Mouse (Mus musculus): Measurements from ENCODE around the gene Gm9747. TPM values are rescaled to one million over a fixed set of nuclear protein-coding genes. Genes with fewer than 3 reads are reported as not detected.

Gm9747 gene
- polyA plus RNA-seq, 1 experiment from 2014 or later, result 18.6 TPM

DNA sequence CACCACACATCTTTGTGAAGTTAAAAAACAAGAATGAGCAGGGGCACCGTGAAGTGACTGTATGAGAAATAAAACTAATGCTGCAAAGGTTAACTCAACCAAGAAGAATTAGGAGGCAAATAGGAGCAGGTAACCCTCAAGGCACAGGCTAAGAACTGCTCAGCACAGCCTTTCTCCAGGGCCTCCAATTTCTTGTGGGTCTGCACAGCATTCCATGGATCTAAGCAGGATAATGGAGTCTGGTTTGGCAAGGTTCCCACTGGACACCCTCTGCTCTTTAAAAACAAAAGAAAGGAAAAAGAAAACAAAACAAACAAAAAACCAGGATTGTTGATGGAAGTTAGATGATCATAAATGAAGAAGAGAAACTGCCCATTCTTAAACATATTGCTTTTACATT is 11.4 kb upstream of the Gm9747 start:
- WGBS, result 63% methylated on average over 1 of the region's 1 CpGs
- Histone ChIP-seq H3K9ac (ENCODE audit: low read length) (no peak overlapping the region), H3K27ac (ENCODE audit: low read length) (no peak overlapping the region), H3K4me2 (ENCODE audit: low read depth, low read length) (no peak overlapping the region), H3K36me3 (ENCODE audit: control insufficient read depth, insufficient read depth, low read length) (no peaks in the 10 kb centered on the region), H3K4me1 (ENCODE audit: control insufficient read depth, insufficient read depth, low read length) (0 out of 2 replicates have a peak, but pooled peaks cover 5% of the 10 kb centered on the region), H3K9me3 (replicated peaks; ENCODE audit: control insufficient read depth, low read length) (no peaks in the 10 kb centered on the region), H3K27me3 (ENCODE audit: control insufficient read depth, insufficient read depth, low read length) (no peaks in the 10 kb centered on the region), H3K4me3 (replicated peaks; ENCODE audit: low read length) (no peak overlapping the region)
- no peak for ATAC-seq (ENCODE audit: insufficient read depth, low FRiP score)

DNA sequence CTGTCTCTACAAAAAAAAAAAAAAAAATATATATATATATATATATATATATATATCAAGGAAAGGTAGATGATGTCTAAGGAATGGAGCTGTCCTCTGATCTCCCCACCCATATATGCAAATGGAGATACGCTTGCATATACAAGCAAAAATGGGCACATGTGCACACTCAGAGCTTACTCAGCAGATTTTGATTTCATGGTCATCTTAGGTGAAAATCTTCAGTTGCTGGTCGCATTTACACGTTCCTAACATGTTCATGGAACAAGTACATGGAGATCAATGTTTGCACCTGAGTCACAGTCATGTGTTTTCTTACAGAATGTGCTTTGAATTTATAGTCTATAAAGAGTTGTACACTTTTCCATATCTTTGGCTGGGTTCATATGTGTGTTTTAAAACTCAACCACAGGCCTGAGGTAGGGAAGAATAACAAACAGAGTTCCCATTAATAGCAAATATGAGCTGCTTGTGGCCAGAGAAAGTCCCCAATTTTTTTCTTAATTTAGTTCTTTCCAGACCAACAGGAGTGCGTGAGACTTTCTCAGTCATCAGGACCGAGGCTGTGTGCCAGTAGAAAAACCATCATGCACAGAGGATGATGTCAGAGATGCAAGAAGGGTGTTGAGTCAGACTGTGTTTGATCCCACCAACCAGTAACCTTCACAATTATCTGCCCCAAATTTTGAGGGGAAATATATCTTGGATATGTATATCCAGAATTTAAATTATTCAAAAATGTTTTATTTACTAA is 9.7 kb upstream of the Gm9747 start:
- no peak for ATAC-seq (ENCODE audit: insufficient read depth, low FRiP score)
- H3K27me3 ChIP-seq (ENCODE audit: control insufficient read depth, insufficient read depth, low read length), result no peaks in the 10 kb centered on the region
- H3K4me2 ChIP-seq (ENCODE audit: low read depth, low read length), result no peak overlapping the region
- no peaks in the 10 kb centered on the region for H3K9me3 ChIP-seq (replicated peaks; ENCODE audit: control insufficient read depth, low read length)
- 93% methylated on average over 5 of the region's 5 CpGs for WGBS
- H3K36me3 ChIP-seq (ENCODE audit: control insufficient read depth, insufficient read depth, low read length), result no peaks in the 10 kb centered on the region
- H3K9ac ChIP-seq (ENCODE audit: low read length), result no peak overlapping the region
- H3K4me1 ChIP-seq (ENCODE audit: control insufficient read depth, insufficient read depth, low read length), result 0 out of 2 replicates have a peak, but pooled peaks cover 5% of the 10 kb centered on the region
- no peak overlapping the region for H3K4me3 ChIP-seq (replicated peaks; ENCODE audit: low read length)
- no peak overlapping the region for H3K27ac ChIP-seq (ENCODE audit: low read length)

DNA sequence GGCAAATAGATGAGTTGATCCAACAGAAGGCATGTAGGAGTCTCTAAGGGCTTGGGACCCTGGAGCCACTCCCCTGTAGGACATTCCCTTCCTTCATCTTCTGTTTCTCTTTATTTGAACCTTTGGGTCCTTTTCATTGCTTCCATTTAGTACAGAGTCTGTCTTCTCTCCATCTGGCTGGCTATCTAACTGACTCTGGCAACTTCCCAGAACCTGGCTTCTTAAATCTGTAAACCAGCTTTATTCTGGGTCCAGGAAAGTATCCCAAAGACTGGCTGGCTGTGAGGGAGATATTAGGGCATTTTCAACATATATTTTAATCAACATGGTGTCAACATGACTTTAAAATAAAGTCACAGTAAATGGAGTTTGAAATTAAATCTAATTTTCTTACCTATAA is 4.1 kb upstream of the Gm9747 start:
- Histone ChIP-seq H3K36me3 (ENCODE audit: control insufficient read depth, insufficient read depth, low read length) (no peaks in the 10 kb centered on the region), H3K4me1 (ENCODE audit: control insufficient read depth, insufficient read depth, low read length) (no peaks in the 10 kb centered on the region), H3K9ac (ENCODE audit: low read length) (no peak overlapping the region), H3K4me3 (replicated peaks; ENCODE audit: low read length) (no peak overlapping the region), H3K4me2 (ENCODE audit: low read depth, low read length) (no peak overlapping the region), H3K27me3 (ENCODE audit: control insufficient read depth, insufficient read depth, low read length) (no peaks in the 10 kb centered on the region), H3K9me3 (replicated peaks; ENCODE audit: control insufficient read depth, low read length) (no peaks in the 10 kb centered on the region), H3K27ac (ENCODE audit: low read length) (no peak overlapping the region)
- ATAC-seq (ENCODE audit: insufficient read depth, low FRiP score), result no peak

DNA sequence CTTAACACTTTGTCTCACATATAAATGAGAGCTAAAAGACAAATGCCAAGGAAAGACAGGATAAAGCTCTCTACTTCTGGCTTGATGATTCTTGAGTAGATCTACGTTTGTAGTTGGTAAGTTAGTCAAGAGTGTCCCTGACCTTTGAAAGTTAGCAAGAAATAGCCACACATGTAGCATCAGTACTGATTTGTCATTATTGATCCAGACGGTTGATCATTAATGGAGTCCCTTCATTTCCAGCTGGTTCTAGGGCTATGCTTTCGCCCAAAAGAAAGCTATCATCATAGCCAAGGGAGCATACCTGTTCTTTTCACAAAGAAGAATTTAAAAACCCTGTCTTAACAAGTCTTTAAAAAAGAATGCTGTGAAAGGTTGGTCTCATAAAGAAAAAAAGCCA is 1.7 kb downstream of the Gm9747 start:
- Histone ChIP-seq H3K9me3 (replicated peaks; ENCODE audit: control insufficient read depth, low read length) (no peaks in the 10 kb centered on the region), H3K4me1 (ENCODE audit: control insufficient read depth, insufficient read depth, low read length) (no peaks in the 10 kb centered on the region), H3K36me3 (ENCODE audit: control insufficient read depth, insufficient read depth, low read length) (peaks cover 6% of the 10 kb centered on the region; the same call in 1 of the 2 replicates), H3K4me3 (replicated peaks; ENCODE audit: low read length) (no peak overlapping the region), H3K27ac (ENCODE audit: low read length) (no peak overlapping the region), H3K27me3 (ENCODE audit: control insufficient read depth, insufficient read depth, low read length) (no peaks in the 10 kb centered on the region), H3K9ac (ENCODE audit: low read length) (no peak overlapping the region), H3K4me2 (ENCODE audit: low read depth, low read length) (no peak overlapping the region)
- 79% methylated on average over 3 of the region's 3 CpGs for WGBS
- ATAC-seq (ENCODE audit: insufficient read depth, low FRiP score), result no peak

DNA sequence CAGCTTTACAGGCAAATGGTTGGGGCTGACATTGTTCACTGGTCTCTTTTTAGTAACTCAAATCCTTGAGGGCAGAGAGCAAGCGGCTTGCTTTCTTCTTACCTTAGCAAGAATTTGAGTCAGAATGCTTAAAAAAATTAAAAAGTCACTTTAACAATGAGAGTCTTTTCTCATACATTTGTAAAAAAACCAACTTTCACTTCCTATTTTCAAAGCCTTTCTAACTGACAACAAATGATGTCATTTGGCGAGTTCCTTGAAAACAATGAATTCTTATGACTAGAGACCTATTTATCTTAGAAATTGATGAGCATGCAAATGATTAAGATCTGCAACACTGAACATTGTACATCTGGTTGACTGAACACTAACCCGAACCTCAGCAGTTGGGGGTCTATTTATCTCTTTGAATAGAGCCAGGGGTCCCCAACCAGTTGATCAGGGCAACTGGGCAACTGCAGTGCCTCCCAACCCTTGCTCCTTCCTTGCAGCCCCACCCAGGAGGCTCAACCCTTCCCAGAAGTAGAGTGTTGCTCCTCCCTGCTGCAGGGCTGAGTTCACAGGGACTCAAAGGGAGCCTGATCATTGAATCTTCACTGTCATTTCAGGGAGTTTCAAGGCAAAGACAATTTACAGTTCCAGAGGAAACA is 2.7 kb downstream of the Gm9747 start:
- Histone ChIP-seq H3K4me3 (replicated peaks; ENCODE audit: low read length) (no peak overlapping the region), H3K27ac (ENCODE audit: low read length) (no peak overlapping the region), H3K9ac (ENCODE audit: low read length) (no peak overlapping the region), H3K36me3 (ENCODE audit: control insufficient read depth, insufficient read depth, low read length) (peaks cover 6% of the 10 kb centered on the region; the same call in 1 of the 2 replicates), H3K4me1 (ENCODE audit: control insufficient read depth, insufficient read depth, low read length) (no peaks in the 10 kb centered on the region), H3K9me3 (replicated peaks; ENCODE audit: control insufficient read depth, low read length) (no peaks in the 10 kb centered on the region), H3K4me2 (ENCODE audit: low read depth, low read length) (no peak overlapping the region), H3K27me3 (ENCODE audit: control insufficient read depth, insufficient read depth, low read length) (no peaks in the 10 kb centered on the region)
- 85% methylated on average over 3 of the region's 3 CpGs for WGBS
- ATAC-seq (ENCODE audit: insufficient read depth, low FRiP score), result no peak

DNA sequence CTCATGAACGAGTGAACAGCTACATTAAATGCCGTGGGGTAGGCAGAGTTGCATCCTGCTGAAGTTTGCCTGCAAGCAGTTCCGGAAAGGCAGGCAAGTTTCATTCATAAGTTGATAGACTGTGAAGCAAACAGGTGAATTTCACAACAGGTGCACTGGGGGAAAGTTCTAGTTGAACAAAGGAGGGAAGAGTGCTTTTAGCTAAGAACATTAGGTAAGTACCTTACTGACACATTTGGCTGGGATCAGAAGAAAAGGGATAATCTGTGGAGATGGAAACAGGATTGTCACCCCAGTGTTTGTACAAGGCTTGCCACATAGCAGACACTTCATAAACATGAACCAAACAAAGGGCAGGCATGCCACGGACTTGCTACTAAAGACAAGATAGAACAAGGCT is 5.3 kb downstream of the Gm9747 start:
- WGBS, result 71% methylated on average over 4 of the region's 4 CpGs
- Histone ChIP-seq H3K9me3 (replicated peaks; ENCODE audit: control insufficient read depth, low read length) (no peaks in the 10 kb centered on the region), H3K27ac (ENCODE audit: low read length) (no peak overlapping the region), H3K4me2 (ENCODE audit: low read depth, low read length) (no peak overlapping the region), H3K36me3 (ENCODE audit: control insufficient read depth, insufficient read depth, low read length) (peaks cover 6% of the 10 kb centered on the region; the same call in 1 of the 2 replicates), H3K27me3 (ENCODE audit: control insufficient read depth, insufficient read depth, low read length) (no peaks in the 10 kb centered on the region), H3K9ac (ENCODE audit: low read length) (no peak overlapping the region), H3K4me1 (ENCODE audit: control insufficient read depth, insufficient read depth, low read length) (no peaks in the 10 kb centered on the region), H3K4me3 (replicated peaks; ENCODE audit: low read length) (no peak overlapping the region)
- ATAC-seq (ENCODE audit: insufficient read depth, low FRiP score), result no peak

DNA sequence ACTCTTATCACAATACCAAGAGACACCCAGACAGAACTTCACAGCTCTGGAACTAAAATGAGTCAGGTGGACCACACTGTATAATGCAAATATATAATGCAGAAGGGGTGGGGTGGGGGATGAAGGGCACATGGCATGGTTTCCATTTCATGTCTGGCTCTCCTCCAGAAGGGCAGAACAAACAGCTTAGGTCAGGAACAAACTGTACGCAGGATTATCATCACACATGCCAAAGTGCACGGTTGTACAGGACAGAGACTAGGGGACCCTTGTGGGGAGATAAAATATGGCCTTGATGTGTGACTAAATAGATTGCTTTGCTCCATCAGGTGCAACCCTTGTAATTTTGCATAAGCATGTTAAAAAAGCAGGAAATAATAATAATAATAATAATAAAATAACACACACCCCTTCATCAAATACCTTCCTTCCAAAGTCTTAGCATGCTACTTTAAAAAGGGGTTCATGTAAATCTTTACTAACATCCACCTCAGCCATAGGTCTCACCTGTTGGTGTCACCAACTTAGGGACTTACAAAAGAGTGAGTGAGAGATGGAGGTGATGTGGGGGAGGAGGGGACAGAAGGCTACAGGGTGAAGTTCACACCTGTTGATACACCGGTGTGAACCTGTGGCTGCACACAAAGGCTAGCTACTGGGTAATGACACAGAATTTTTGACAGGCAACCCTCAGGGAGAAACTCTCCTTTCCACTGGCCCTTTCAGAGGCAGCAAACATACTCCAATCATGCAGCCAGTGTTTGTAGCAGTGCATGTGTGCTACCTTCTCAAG is 6.7 kb downstream of the Gm9747 start:
- peak; percentile 58; the same call in 1 of the 2 replicates for ATAC-seq (ENCODE audit: insufficient read depth, low FRiP score)
- Histone ChIP-seq H3K4me2 (ENCODE audit: low read depth, low read length) (no peak overlapping the region), H3K36me3 (ENCODE audit: control insufficient read depth, insufficient read depth, low read length) (peaks cover 6% of the 10 kb centered on the region; the same call in 1 of the 2 replicates), H3K27ac (ENCODE audit: low read length) (no peak overlapping the region), H3K9me3 (replicated peaks; ENCODE audit: control insufficient read depth, low read length) (no peaks in the 10 kb centered on the region), H3K4me3 (replicated peaks; ENCODE audit: low read length) (no peak overlapping the region), H3K9ac (ENCODE audit: low read length) (no peak overlapping the region), H3K4me1 (ENCODE audit: control insufficient read depth, insufficient read depth, low read length) (no peaks in the 10 kb centered on the region), H3K27me3 (ENCODE audit: control insufficient read depth, insufficient read depth, low read length) (no peaks in the 10 kb centered on the region)
- whole genome bisulfite sequencing, result 56% methylated on average over 3 of the region's 3 CpGs

DNA sequence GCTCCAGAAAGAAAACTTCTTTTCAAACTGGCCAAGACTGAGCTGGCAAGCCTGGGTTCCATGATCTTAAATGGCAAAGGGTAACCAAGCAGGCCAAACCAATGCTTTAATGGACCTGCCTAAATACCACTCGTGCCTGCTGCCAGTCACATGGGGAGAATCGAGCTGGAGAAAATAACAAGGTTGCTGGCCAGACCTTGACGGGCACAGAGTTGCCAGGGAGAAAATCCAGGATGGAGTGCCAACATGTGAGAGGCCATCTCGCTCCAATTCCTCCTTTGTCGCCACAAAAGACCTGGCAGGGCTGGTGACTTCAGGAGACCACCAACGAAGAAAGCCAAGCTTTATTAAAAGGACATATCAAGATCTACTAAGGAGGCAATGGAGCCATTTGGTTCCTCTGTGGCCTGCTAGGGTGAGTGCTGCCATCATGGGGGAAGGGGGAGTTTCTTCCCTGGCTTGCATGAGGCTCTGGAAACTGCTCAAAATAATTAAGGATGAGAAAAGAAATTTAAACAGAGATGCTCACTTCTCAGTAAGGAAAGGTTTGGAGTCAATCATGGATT is 10.4 kb downstream of the Gm9747 start:
- no peaks in the 10 kb centered on the region for H3K27me3 ChIP-seq (ENCODE audit: control insufficient read depth, insufficient read depth, low read length)
- WGBS, result 84% methylated on average over 6 of the region's 6 CpGs
- no peaks in the 10 kb centered on the region for H3K36me3 ChIP-seq (ENCODE audit: control insufficient read depth, insufficient read depth, low read length)
- H3K4me3 ChIP-seq (replicated peaks; ENCODE audit: low read length), result no peak overlapping the region
- H3K27ac ChIP-seq (ENCODE audit: low read length), result no peak overlapping the region
- H3K4me1 ChIP-seq (ENCODE audit: control insufficient read depth, insufficient read depth, low read length), result no peaks in the 10 kb centered on the region
- no peak overlapping the region for H3K9ac ChIP-seq (ENCODE audit: low read length)
- no peaks in the 10 kb centered on the region for H3K9me3 ChIP-seq (replicated peaks; ENCODE audit: control insufficient read depth, low read length)
- no peak overlapping the region for H3K4me2 ChIP-seq (ENCODE audit: low read depth, low read length)
- no peak for ATAC-seq (ENCODE audit: insufficient read depth, low FRiP score)

DNA sequence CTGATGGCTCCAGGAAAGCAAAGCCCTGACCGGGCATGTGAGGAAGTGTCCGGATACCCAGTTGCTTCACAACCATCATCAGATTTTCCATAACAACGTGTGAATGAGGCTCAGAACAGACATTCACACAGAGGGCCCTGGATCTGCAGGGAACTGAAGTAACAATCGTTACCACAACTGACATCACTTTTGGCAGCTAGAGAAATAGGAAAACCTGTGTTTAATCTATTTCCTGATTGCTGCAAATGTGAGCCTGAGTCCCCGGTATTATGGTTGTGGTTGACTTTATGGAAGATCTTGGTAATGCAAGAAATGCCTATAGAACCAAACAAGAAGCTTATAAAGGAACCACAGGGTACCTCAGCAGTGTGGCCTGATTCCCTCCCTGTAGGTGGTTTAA is 12.1 kb downstream of the Gm9747 start:
- H3K36me3 ChIP-seq (ENCODE audit: control insufficient read depth, insufficient read depth, low read length), result no peaks in the 10 kb centered on the region
- H3K27me3 ChIP-seq (ENCODE audit: control insufficient read depth, insufficient read depth, low read length), result no peaks in the 10 kb centered on the region
- H3K9me3 ChIP-seq (replicated peaks; ENCODE audit: control insufficient read depth, low read length), result no peaks in the 10 kb centered on the region
- WGBS, result 82% methylated on average over 5 of the region's 5 CpGs
- no peak overlapping the region for H3K4me2 ChIP-seq (ENCODE audit: low read depth, low read length)
- no peak overlapping the region for H3K27ac ChIP-seq (ENCODE audit: low read length)
- no peak for ATAC-seq (ENCODE audit: insufficient read depth, low FRiP score)
- no peaks in the 10 kb centered on the region for H3K4me1 ChIP-seq (ENCODE audit: control insufficient read depth, insufficient read depth, low read length)
- H3K9ac ChIP-seq (ENCODE audit: low read length), result no peak overlapping the region
- no peak overlapping the region for H3K4me3 ChIP-seq (replicated peaks; ENCODE audit: low read length)

All from stomach, embryonic 16.5 days (tissue).